Mouse (Mus musculus): ENCODE data around the gene Cbr3. TPM values are rescaled to one million over a fixed set of nuclear protein-coding genes. Genes with fewer than 3 reads are reported as not detected.

Cbr3 gene
- polyA plus RNA-seq, 1 experiment: 7.0 TPM

GRCm38 (mm10) chr16:93732875-93733569, 50.0 kb downstream of the Cbr3 start:
- Histone ChIP-seq H3K9me3 (replicated peaks; ENCODE audit: control insufficient read depth, insufficient read depth, low read length, poor library complexity, severe bottlenecking) (no peaks in the 10 kb centered on the region), H3K36me3 (ENCODE audit: control insufficient read depth, insufficient read depth, low read length, poor library complexity, severe bottlenecking) (no peaks in the 10 kb centered on the region), H3K4me1 (ENCODE audit: control insufficient read depth, insufficient read depth, low read length) (no peaks in the 10 kb centered on the region), H3K27ac (ENCODE audit: insufficient read depth, low read length) (no peak overlapping the region), H3K9ac (ENCODE audit: low read depth, poor library complexity, severe bottlenecking) (no peak overlapping the region), H3K27me3 (ENCODE audit: control insufficient read depth, insufficient read depth, low read length, poor library complexity, severe bottlenecking) (no peaks in the 10 kb centered on the region), H3K4me3 (ENCODE audit: low read depth, low read length) (no peak overlapping the region)
- no peak for TF ChIP-seq EP300 (IDR thresholded peaks at IDR 0.05; ENCODE audit: insufficient read depth, low read depth, low read length)
- no peak for TF ChIP-seq CTCF (IDR thresholded peaks at IDR 0.05; ENCODE audit: low read depth, low read length)
- TF ChIP-seq POLR2A (IDR thresholded peaks at IDR 0.05; ENCODE audit: insufficient read depth, low read length): no peak

GRCm38 (mm10) chr16:93739251-93739650, 56.2 kb downstream of the Cbr3 start:
- TF ChIP-seq EP300 (IDR thresholded peaks at IDR 0.05; ENCODE audit: insufficient read depth, low read depth, low read length): no peak
- no peak for TF ChIP-seq POLR2A (IDR thresholded peaks at IDR 0.05; ENCODE audit: insufficient read depth, low read length)
- no peak for TF ChIP-seq CTCF (IDR thresholded peaks at IDR 0.05; ENCODE audit: low read depth, low read length)

More at GRCm38 (mm10) chr16:93739251-93739650, 56.2 kb downstream of the Cbr3 start:
- no peaks in the 10 kb centered on the region for H3K27me3 ChIP-seq (ENCODE audit: control insufficient read depth, insufficient read depth, low read length, poor library complexity, severe bottlenecking)
- no peak overlapping the region for H3K4me3 ChIP-seq (ENCODE audit: low read depth, low read length)
- H3K27ac ChIP-seq (ENCODE audit: insufficient read depth, low read length): no peak overlapping the region
- H3K4me1 ChIP-seq (ENCODE audit: control insufficient read depth, insufficient read depth, low read length): no peaks in the 10 kb centered on the region
- H3K9me3 ChIP-seq (replicated peaks; ENCODE audit: control insufficient read depth, insufficient read depth, low read length, poor library complexity, severe bottlenecking): no peaks in the 10 kb centered on the region
- no peaks in the 10 kb centered on the region for H3K36me3 ChIP-seq (ENCODE audit: control insufficient read depth, insufficient read depth, low read length, poor library complexity, severe bottlenecking)
- no peak overlapping the region for H3K9ac ChIP-seq (ENCODE audit: low read depth, poor library complexity, severe bottlenecking)

Other genes with a start within 250 kb of the Cbr3 start
- 18.8 and 19.5 TPM in 2 replicates for gene Setd4, start 79.2 kb upstream of the Cbr3 start, polyA plus RNA-seq (2011; ENCODE audit: insufficient read depth, insufficient read length, low read depth, missing spikeins)
- 33.7 and 34.3 TPM in 2 replicates for gene Cbr1, start 77.4 kb upstream of the Cbr3 start, polyA plus RNA-seq (2011; ENCODE audit: insufficient read depth, insufficient read length, low read depth, missing spikeins)
- gene Gm5678, start 55.1 kb upstream of the Cbr3 start, polyA plus RNA-seq (2011; ENCODE audit: insufficient read depth, insufficient read length, low read depth, missing spikeins): not detected in 2 replicates
- gene Dop1b, start 28.7 kb downstream of the Cbr3 start, polyA plus RNA-seq (2011; ENCODE audit: insufficient read depth, insufficient read length, low read depth, missing spikeins): 16.9 and 17.4 TPM in 2 replicates
- 152 TPM in 2 replicates for gene Morc3, start 148.9 kb downstream of the Cbr3 start, polyA plus RNA-seq (2011; ENCODE audit: insufficient read depth, insufficient read length, low read depth, missing spikeins)
- 63.0 and 63.8 TPM in 2 replicates for gene Chaf1b, start 200.7 kb downstream of the Cbr3 start, polyA plus RNA-seq (2011; ENCODE audit: insufficient read depth, insufficient read length, low read depth, missing spikeins)